Mouse (Mus musculus): ENCODE measurements around the gene Zfr2.

- TF ChIP-seq CTCF (IDR thresholded peaks at IDR 0.05; ENCODE audit: low read depth, low read length) = peak; percentile 91
- TF ChIP-seq GATA2 (IDR thresholded peaks at IDR 0.05; ENCODE audit: borderline replicate concordance, low read depth, low read length) = no peak
These were observed 11.6 kb downstream of the Zfr2 start for GRCm38 (mm10) chr10:81244595-81244994.
